Mouse (Mus musculus) midbrain, embryonic 12.5 days (tissue): Measurements from ENCODE around the gene Klk1b3. TPM values are rescaled to one million over a fixed set of nuclear protein-coding genes. Genes with fewer than 3 reads are reported as not detected.
"Not testable (repeated sequence)": the region's sequence is repeated elsewhere in the genome, so short reads cannot be mapped to it uniquely, and the experiment has no call there.

Experiments used
- ATAC-seq: fragments of 200-750 bp; cut with Nextera tagmentation; 2 replicates; pipeline ENCODE4 v1.8.0; 2017; ENCODE audit warnings: low read depth, moderate TSS enrichment, moderate library complexity; ENCODE audit not compliant: low FRiP score
- H3K27ac ChIP-seq: fragments of 300-500 bp; sonication (generic); replicated peaks from 2 replicates; pipeline ENCODE4 v1.5.1; 2016; ENCODE audit warnings: mild to moderate bottlenecking
- H3K27me3 ChIP-seq: fragments of 300-500 bp; sonication (generic); 2 replicates; pipeline ENCODE4 v1.6.1; 2016; ENCODE audit warnings: mild to moderate bottlenecking
- H3K36me3 ChIP-seq: fragments of 300-500 bp; sonication (generic); 2 replicates; pipeline ENCODE4 v1.6.1; 2016
- H3K4me1 ChIP-seq: fragments of 300-500 bp; sonication (generic); 2 replicates; pipeline ENCODE4 v1.6.1; 2016
- H3K4me2 ChIP-seq: fragments of 300-500 bp; sonication (generic); replicated peaks from 2 replicates; pipeline ENCODE4 v1.6.1; 2016; ENCODE audit warnings: mild to moderate bottlenecking, moderate library complexity
- H3K4me3 ChIP-seq: fragments of 300-500 bp; sonication (generic); 2 replicates; pipeline ENCODE4 v1.5.1; 2016; ENCODE audit warnings: mild to moderate bottlenecking
- H3K9ac ChIP-seq: fragments of 300-500 bp; sonication (generic); replicated peaks from 2 replicates; pipeline ENCODE4 v1.6.1; 2016; ENCODE audit warnings: mild to moderate bottlenecking, moderate library complexity
- H3K9me3 ChIP-seq: fragments of 300-500 bp; sonication (generic); 2 replicates; pipeline ENCODE4 v1.6.1; 2016; ENCODE audit warnings: mild to moderate bottlenecking
- WGBS: fragments of 180-500 bp; shearing (Covaris S2); methylation state at CpG from one replicate; pipeline ENCODE4 v1.1.7; 2016; 5-methylcytosine and 5-hydroxymethylcytosine counted together
- polyA plus RNA-seq: library from polyadenylated mRNA; unstranded; fragments of >200 nt; fragmentation: Nextera tagmentation; extraction: Ambion mirVana; gene quantifications from 2 replicates; pipeline ENCODE4 v1.2.1, GENCODE M21; 2016

Klk1b3 gene
- not detected in 2 replicates for polyA plus RNA-seq

DNA sequence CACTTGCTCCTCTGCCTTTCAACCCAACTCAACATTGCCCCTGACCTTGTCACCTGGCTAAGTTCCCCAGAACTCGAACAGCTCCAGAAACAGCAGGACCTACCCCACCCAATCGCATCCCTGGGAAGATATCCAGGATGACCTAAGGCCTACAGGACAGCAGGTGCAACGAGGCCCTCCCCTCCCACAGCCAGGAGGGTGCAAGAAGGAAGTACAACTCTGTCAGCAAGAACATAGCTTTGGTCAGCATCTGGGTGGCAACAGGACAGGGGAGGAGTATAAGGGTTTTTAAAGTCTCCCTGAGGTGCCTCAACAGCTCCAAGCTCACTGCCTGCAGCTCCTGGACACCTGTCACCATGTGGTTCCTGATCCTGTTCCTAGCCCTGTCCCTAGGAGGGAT is at the start of gene Klk1b3:
Klk1b3 (plus strand) TSS at position 301 of the 400 bp plus-strand sequence.
- no peak for ATAC-seq
- Histone ChIP-seq H3K27me3 (no peaks in the 10 kb centered on the region), H3K9me3 (no peaks in the 10 kb centered on the region)

DNA sequence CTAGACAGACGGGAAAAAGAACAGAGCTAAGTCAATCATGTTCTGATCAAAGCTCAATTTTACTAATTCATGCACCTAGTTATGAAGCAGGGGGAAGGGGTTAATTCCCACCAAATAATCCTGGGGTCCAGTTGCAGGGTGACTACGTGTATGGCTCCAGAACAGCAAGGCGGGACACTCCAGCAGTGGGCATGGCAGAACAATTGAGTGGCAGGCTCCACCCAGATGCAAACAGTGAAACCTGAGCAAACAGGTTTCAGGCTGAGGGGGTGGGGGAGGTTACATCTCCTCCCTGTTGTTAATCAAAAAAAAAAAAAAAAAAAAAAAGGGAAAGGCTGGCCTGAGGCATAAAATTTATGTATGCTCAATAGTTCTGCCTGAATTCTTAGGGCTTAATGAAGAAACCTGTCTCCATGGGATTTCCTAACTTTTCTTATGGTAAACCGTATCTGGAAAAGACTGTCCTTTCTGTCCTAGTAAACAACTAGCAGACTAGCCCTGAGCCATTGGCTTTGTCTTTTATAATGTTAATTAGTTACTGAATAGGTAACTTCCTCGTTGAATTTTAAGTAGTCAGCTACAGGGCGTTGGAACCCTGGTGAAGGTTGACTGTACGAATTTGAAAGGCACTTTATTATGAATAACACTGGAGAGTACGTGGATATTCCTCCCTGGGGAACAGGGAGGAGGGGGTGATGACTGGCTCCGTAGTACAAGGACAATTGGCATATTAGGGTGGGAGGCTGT is 18.5 kb upstream of the Klk1b3 start:
- no peaks in the 10 kb centered on the region for H3K27me3 ChIP-seq
- H3K9me3 ChIP-seq, result no peaks in the 10 kb centered on the region
- no peak for ATAC-seq
- H3K27ac ChIP-seq, result no peak overlapping the region
- no peaks in the 10 kb centered on the region for H3K36me3 ChIP-seq
- WGBS, result 63% methylated on average over 9 of the region's 9 CpGs
- no peak overlapping the region for H3K4me3 ChIP-seq
- H3K9ac ChIP-seq, result no peak overlapping the region
- no peaks in the 10 kb centered on the region for H3K4me1 ChIP-seq
- no peak overlapping the region for H3K4me2 ChIP-seq

More for the DNA sequence above, at the start of gene Klk1b3:
- no peak within 1 kb of the TSS for H3K4me3 ChIP-seq
- no peak within 1 kb of the TSS for H3K27ac ChIP-seq
- H3K4me2 ChIP-seq, result no peak within 1 kb of the TSS
- H3K4me1 ChIP-seq, result no peaks in the 10 kb centered on the region
- no peaks in the 10 kb centered on the region for H3K36me3 ChIP-seq
- H3K9ac ChIP-seq, result no peak within 1 kb of the TSS
- WGBS, result 66% methylated on average over 3 of the region's 3 CpGs

DNA sequence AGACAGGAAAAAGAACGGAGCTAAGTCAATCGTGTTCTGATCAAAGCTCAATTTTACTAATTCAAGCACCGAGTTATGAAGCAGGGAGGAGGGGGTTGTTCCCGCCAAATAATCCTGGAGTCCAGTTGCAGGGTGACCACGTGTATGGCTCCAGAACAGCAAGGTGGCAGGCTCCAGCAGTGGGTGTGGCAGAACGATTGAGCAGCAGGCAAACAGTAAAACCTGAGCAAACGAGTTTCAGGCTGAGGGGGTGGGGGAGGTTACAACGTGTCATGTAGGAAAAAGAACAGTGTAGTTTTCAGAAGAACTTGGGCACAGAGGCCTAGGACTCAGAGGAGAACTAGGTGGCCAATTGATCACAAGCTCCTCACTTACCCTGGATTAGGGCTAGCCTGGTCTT is 11.5 kb upstream of the Klk1b3 start:
- H3K9me3 ChIP-seq, H3K36me3 ChIP-seq, ATAC-seq, H3K4me1 ChIP-seq, H3K4me2 ChIP-seq, H3K27ac ChIP-seq, H3K4me3 ChIP-seq, H3K9ac ChIP-seq, H3K27me3 ChIP-seq: not testable (repeated sequence)
- 76% methylated on average over 8 of the region's 8 CpGs for WGBS

DNA sequence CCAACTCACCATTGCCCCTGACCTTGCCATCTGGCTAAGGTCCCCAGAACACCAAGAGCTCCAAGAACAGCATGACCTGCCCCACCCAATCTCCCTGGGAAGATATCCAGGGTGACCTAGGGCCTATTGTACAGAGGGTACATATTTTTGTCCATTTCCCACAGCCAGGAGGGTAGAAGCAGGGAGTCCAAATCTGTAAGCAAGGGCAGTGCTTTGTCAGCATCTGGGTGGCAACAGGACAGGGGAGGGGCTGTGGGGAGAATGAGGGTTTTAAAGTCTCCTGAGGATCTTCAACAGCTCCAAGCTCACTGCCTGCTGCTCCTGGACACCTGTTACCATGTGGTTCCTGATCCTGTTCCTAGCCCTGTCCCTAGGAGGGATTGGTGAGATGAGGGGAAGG is 10.1 kb upstream of the Klk1b3 start, which contains the start of gene Klk1b24:
Klk1b24 (plus strand) TSS at position 301 of the 400 bp plus-strand sequence.
- not testable (repeated sequence) for H3K4me1 ChIP-seq, ATAC-seq, H3K36me3 ChIP-seq, H3K4me2 ChIP-seq, H3K4me3 ChIP-seq, H3K9me3 ChIP-seq, H3K27me3 ChIP-seq, H3K27ac ChIP-seq, H3K9ac ChIP-seq

DNA sequence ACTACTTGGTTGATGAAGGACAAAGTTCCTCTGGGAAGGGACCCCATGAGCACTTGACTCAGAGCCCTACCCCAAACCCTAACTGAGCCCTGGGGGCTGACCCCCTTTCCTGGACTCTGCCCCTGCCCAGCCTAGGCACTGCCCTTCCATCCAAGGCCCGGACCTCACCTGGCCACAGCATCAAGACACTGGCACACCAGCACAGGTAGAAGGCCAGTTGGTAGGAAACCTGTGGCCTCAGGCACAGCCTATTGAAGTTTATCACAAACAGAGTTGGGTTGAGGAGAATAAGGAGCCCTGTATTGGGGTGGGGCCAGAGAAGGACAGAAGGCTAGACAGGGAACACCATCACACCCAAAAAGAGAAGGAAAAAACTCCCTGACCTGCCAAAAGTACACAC is 4.5 kb upstream of the Klk1b3 start:
- H3K4me1 ChIP-seq, H3K4me3 ChIP-seq, H3K9me3 ChIP-seq, ATAC-seq, H3K27ac ChIP-seq, H3K4me2 ChIP-seq, H3K27me3 ChIP-seq, H3K36me3 ChIP-seq, H3K9ac ChIP-seq: not testable (repeated sequence)
- WGBS, result 80% methylated on average over 1 of the region's 1 CpGs

DNA sequence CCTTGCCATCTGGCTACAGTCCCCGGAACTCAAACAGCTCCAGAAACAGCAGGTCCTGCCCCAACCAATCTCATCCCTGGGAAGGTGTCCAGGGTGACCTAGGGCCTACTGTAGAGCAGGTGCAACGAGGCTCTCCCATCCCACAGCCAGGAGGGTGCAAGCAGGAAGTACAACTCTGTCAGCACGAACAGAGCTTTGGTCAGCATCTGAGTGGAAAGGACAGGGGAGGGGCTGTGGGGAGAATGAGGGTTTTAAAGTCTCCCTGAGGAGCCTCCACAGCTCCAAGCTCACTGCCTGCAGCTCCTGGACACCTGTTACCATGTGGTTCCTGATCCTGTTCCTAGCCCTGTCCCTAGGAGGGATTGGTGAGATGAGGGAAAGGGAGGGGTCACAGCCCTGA is 9.1 kb downstream of the Klk1b3 start, which contains the start of gene Klk1b4:
Klk1b4 (plus strand) TSS at position 301 of the 400 bp plus-strand sequence.
- H3K36me3 ChIP-seq, H3K4me2 ChIP-seq, H3K27ac ChIP-seq, H3K9me3 ChIP-seq, H3K9ac ChIP-seq, H3K27me3 ChIP-seq, H3K4me3 ChIP-seq, H3K4me1 ChIP-seq, ATAC-seq: not testable (repeated sequence)
- WGBS, result 65% methylated on average over 3 of the region's 3 CpGs

DNA sequence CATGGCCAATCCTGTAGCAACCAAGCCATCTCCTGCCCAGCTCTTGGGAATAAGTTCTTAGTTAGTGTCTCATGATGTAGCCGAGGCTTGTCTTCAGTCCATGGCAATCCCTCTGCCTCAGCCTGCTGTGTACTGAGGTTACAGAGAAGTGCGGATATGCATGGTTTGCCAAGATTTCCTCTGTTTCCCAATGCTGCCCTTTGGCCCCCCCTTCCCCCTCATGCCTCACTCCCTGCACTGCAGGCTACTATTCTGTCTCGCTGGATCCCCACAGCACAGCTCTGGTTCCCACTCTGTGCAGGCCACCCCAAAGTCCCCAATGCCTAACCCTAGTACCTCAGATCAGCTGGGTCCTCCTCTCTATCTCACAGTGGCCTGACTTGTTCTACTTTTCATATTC is 10.3 kb downstream of the Klk1b3 start:
- ATAC-seq, result no peak
- H3K27ac ChIP-seq, result no peak overlapping the region
- WGBS, result 85% methylated on average over 3 of the region's 3 CpGs

DNA sequence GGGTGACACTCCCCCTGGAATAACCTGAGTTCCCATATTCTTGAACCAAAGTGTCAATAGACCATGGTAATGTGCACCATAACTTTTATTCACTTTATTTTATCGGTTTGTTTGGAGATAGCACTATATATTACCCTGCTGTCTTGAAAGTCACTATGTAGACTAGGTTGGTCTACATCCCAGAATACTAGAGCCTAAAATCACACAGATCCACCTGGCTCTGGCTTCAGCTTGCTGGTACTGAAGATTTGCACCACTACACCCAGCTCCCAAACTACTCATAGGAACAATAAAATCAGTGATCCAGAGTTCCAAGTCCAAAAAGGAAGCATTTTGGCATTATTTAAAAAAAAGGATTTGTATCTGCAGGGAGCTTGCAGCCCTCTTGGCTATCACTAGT is 17.7 kb downstream of the Klk1b3 start, which contains the start of gene Klk1b5:
Klk1b5 (plus strand) TSS at position 301 of the 400 bp plus-strand sequence.
- Histone ChIP-seq H3K27ac (no peak within 1 kb of the TSS), H3K9ac (no peak within 1 kb of the TSS), H3K9me3 (no peaks in the 10 kb centered on the region), H3K4me2 (no peak within 1 kb of the TSS), H3K4me1 (no peaks in the 10 kb centered on the region), H3K27me3 (no peaks in the 10 kb centered on the region), H3K4me3 (no peak within 1 kb of the TSS), H3K36me3 (no peaks in the 10 kb centered on the region)
- ATAC-seq, result no peak
- WGBS, result 78% methylated on average over 1 of the region's 1 CpGs

More for the DNA sequence above, 10.3 kb downstream of the Klk1b3 start:
- H3K4me2 ChIP-seq, result no peak overlapping the region
- no peaks in the 10 kb centered on the region for H3K36me3 ChIP-seq
- H3K27me3 ChIP-seq, result no peaks in the 10 kb centered on the region
- H3K4me3 ChIP-seq, result no peak overlapping the region
- no peaks in the 10 kb centered on the region for H3K4me1 ChIP-seq
- H3K9me3 ChIP-seq, result no peaks in the 10 kb centered on the region
- no peak overlapping the region for H3K9ac ChIP-seq

DNA sequence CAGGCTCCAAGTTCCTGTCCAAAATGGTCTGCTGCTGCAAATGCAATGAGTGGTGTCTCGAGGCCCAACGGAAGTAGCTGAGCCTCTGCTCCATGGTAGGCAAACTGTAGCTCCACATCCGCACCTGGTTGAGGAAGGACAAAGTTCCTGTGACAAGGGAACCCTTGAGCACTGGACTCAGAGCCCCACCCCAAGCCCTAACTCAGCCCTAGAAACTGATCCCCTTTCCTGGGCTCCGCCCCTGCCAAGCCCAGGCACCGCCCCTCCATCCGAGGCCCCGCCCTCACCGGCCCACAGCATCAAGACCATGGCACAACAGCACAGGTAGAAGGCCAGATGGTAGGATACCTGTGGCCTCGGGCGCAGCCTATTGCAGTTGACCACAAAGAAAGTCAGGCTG is 23.6 kb downstream of the Klk1b3 start:
- not testable (repeated sequence) for H3K36me3 ChIP-seq, ATAC-seq, H3K9me3 ChIP-seq, H3K4me2 ChIP-seq, H3K4me3 ChIP-seq, H3K9ac ChIP-seq, H3K4me1 ChIP-seq, H3K27ac ChIP-seq, H3K27me3 ChIP-seq
- WGBS, result 70% methylated on average over 9 of the region's 10 CpGs

DNA sequence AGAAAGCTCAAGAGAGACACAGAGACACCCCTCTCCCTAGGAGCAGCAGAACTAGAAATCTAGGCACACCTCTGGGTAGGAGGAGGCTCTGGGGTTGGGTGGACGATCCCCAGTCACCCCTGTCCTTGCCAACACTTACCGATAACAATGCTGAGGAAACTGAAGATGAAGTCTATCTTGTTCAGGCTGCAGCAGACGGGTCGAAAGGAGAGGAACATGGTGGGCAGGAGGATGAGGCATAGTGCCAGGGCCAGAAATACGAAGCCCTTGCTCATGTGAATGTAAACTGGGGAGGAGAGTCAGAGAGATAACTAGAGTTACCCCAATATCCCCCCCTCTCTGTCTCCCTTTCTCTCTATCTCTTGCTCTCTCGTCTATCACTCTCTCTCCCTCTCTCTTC is 24.3 kb downstream of the Klk1b3 start:
- H3K36me3 ChIP-seq, H3K9ac ChIP-seq, H3K9me3 ChIP-seq, H3K27me3 ChIP-seq, H3K27ac ChIP-seq, ATAC-seq, H3K4me2 ChIP-seq, H3K4me1 ChIP-seq, H3K4me3 ChIP-seq: not testable (repeated sequence)
- WGBS, result 76% methylated on average over 6 of the region's 6 CpGs

DNA sequence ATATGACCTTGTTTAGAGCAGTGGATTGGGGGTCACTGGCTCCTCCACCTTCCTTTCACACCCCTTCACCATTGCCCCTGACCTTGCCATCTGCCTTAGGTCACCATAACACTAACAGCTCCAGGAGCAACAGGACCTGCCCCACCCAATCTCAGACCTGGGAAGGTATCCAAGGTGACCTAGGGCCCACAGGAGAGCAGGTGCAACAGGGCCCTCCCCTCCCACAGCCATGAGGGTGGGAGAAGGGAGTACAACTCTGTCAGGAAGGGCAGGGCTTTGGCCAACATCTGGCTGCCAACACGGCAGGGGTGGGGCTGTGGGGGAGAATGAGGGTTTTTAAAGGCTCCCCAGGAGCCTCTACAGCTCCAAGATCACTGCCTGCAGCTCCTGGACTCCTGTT is 27.1 kb downstream of the Klk1b3 start, which contains the start of gene Klk1:
Klk1 (plus strand) TSS at position 285 of the 400 bp plus-strand sequence.
- ATAC-seq, result no peak
- H3K4me1 ChIP-seq, result no peaks in the 10 kb centered on the region
- no peak within 1 kb of the TSS for H3K4me3 ChIP-seq
- H3K9me3 ChIP-seq, result no peaks in the 10 kb centered on the region
- no peak within 1 kb of the TSS for H3K27ac ChIP-seq
- no peak within 1 kb of the TSS for H3K4me2 ChIP-seq
- H3K36me3 ChIP-seq, result no peaks in the 10 kb centered on the region
- no peak within 1 kb of the TSS for H3K9ac ChIP-seq
- whole genome bisulfite sequencing, result 80% methylated on average over 1 of the region's 1 CpGs
- peaks cover 5% of the 10 kb centered on the region; the same call in 1 of the 2 replicates for H3K27me3 ChIP-seq

DNA sequence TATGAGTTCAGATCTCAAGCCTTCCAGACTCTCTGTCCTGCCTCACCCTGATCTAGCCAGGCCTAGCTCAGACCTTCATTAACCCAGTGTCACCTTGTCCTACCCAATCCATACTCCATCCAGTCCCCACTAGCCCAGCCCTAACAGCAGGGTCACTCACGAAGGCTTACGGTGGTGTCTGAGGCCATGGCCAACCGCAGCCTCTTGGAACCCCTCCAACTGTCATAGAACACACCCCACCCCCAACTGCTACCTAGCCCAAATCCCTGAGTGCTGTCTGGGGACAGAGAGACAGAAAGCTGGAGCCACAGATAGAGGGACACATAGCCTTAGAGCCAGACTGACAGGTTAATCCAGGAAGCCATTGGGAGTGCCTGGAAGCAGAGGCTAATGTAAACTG is 37.9 kb downstream of the Klk1b3 start, which contains the start of gene Gm36864:
Gm36864 (plus strand) TSS at position 269 of the 400 bp plus-strand sequence.
- Histone ChIP-seq H3K27ac (no peak within 1 kb of the TSS), H3K27me3 (0 out of 2 replicates have a peak, but pooled peaks cover 5% of the 10 kb centered on the region), H3K4me3 (no peak within 1 kb of the TSS), H3K36me3 (no peaks in the 10 kb centered on the region), H3K9ac (no peak within 1 kb of the TSS), H3K9me3 (no peaks in the 10 kb centered on the region), H3K4me1 (no peaks in the 10 kb centered on the region), H3K4me2 (no peak within 1 kb of the TSS)
- ATAC-seq, result no peak
- WGBS, result 90% methylated on average over 3 of the region's 3 CpGs
